Mouse (Mus musculus): ENCODE measurements around the gene Gm45234. TPM values are rescaled to one million over a fixed set of nuclear protein-coding genes. Genes with fewer than 3 reads are reported as not detected.
A peak's percentile ranks its signal among the peaks of the same experiment; 100 is the strongest.

Gm45234 gene
- polyA plus RNA-seq, 2 experiments, result not detected

DNA sequence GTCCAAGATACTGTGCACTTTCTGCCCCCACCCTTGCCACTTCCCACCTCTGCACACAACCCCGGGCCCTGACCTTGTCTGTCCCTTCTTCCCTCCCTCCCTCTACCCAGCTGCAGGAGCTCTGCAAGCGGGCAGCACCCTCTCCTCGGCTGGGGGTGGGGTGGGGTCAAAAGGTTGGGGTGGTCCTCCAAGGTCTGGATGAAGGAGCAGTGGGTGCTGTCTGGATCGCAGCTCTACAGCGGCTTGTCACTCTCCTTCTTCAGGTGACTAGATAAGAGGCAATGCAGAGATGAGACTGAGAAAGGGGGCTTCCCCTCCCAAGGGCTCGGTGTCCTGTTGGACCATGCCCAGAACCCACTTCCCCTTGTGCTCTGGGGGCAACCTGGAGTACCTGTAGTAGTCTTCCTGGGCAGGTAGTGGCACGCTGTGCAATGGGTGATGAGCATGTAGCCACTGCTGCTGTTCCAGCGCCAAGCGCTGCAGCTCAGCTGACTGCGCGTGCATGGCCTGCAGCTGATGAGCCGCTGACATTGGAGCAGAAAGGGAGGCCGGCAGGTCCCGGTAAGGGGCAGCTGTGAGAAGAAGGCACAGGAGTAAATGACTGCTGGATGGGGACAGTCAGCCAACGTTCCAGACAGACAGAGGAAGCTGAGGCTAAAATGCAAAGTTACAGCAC lies 12.8 kb downstream of the Gm45234 start:
- Histone ChIP-seq H3K36me3 (ENCODE audit: control insufficient read depth, insufficient read depth, low read length) (peaks cover 47% of the 10 kb centered on the region), H3K4me1 (ENCODE audit: control insufficient read depth, insufficient read depth, low read length) (peaks cover 20% of the 10 kb centered on the region), H3K4me2 (replicated peaks; ENCODE audit: low read depth, low read length, severe bottlenecking) (no peak overlapping the region), H3K4me3 (replicated peaks; ENCODE audit: low read length) (no peak overlapping the region), H3K27ac (replicated peaks; ENCODE audit: low read depth, low read length) (no peak overlapping the region), H3K9ac (ENCODE audit: low read depth, low read length, severe bottlenecking) (no peak overlapping the region), H3K9me3 (ENCODE audit: control insufficient read depth, low read length) (no peaks in the 10 kb centered on the region), H3K27me3 (ENCODE audit: control insufficient read depth, insufficient read depth, low read length) (no peaks in the 10 kb centered on the region)
- TF ChIP-seq POLR2A (IDR thresholded peaks at IDR 0.05; ENCODE audit: borderline replicate concordance, extremely low read depth, insufficient read depth, insufficient read length), result no peak
- WGBS, result 90% methylated on average over 14 of the region's 15 CpGs
- DNase-seq (ENCODE audit: low spot score) (no peak), ATAC-seq (ENCODE audit: low FRiP score, low read depth) (no peak)

DNA sequence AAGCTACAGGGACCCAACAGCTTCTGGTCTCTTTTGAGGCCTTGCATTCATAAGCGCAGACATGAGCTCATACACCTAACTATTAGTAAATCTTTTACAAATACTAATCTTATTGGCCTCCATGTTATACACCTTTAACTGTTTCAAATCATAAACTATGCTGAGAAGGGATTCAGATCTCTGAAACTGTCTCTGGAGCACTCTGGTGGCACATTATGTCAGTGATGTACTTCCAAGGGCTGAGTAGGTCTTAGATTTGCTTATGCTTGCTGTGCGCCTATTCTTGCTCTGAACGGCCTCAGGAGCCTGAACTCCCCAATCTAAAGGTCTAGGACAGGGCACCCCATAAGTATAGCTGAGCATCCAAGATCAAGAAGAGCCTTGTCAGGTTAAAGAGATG lies 14.0 kb downstream of the Gm45234 start:
- no peak for TF ChIP-seq POLR2A (IDR thresholded peaks at IDR 0.05; ENCODE audit: borderline replicate concordance, extremely low read depth, insufficient read depth, insufficient read length)
- peak overlapping the region; percentile 60 for H3K4me3 ChIP-seq (replicated peaks; ENCODE audit: low read length)
- H3K9me3 ChIP-seq (ENCODE audit: control insufficient read depth, low read length), result no peaks in the 10 kb centered on the region
- ATAC-seq (ENCODE audit: low FRiP score, low read depth) (no peak), DNase-seq (ENCODE audit: low spot score) (no peak)
- no peaks in the 10 kb centered on the region for H3K27me3 ChIP-seq (ENCODE audit: control insufficient read depth, insufficient read depth, low read length)
- H3K9ac ChIP-seq (ENCODE audit: low read depth, low read length, severe bottlenecking), result peak overlapping the region; percentile 78
- H3K4me1 ChIP-seq (ENCODE audit: control insufficient read depth, insufficient read depth, low read length), result peaks cover 20% of the 10 kb centered on the region
- 70% methylated on average over 3 of the region's 3 CpGs for WGBS
- H3K27ac ChIP-seq (replicated peaks; ENCODE audit: low read depth, low read length), result peak overlapping the region; percentile 97
- H3K36me3 ChIP-seq (ENCODE audit: control insufficient read depth, insufficient read depth, low read length), result peaks cover 36% of the 10 kb centered on the region
- peak overlapping the region; percentile 65 for H3K4me2 ChIP-seq (replicated peaks; ENCODE audit: low read depth, low read length, severe bottlenecking)

DNA sequence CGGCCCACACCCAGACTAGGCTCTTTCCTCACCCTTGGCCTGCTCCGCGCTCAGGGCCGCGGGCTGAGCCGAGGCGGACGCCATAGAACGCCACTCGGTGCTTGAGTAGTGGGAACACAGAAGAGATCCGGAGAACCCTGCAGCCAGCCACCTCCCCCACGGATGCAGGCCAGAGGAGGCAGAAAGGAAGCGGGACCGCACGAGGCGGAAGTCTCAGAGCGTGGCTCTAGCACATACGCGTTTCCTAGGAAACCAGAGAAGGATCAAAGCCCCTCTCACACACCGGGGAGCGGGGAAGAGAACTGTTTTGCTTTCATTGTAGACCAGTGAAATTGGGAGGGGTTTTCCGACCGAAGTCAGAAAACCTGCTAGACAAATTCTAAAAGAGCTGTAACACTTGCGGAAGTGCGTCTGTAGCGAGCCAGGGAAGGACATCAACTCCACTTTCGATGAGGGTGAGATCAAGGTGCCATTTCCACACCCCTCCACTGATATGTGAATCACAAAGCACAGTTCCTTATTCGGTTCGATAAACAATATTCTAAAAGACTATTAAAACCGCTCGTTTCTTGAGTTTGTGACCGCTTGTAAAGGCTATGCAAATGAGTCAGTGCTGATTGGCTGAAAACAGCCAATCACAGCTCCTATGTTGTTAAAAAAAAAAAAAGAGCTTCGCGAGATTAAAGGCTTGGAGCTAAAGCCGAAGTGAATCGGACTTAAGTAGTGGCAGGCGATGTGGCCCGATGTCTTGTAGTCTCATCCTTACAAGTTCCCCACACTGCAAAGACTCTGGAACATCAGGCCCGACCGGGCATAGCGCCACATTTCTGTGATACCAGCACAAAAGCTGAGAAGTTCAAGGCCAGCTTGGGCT lies 14.7 kb downstream of the Gm45234 start, which contains the start of gene Grcc10:
Grcc10 (minus strand) TSS at position 487 of the 874 bp plus-strand sequence.
- Histone ChIP-seq H3K4me3 (replicated peaks; ENCODE audit: low read length) (peak within 1 kb of the TSS; percentile 60), H3K4me1 (ENCODE audit: control insufficient read depth, insufficient read depth, low read length) (peaks cover 14% of the 10 kb centered on the region), H3K9me3 (ENCODE audit: control insufficient read depth, low read length) (no peaks in the 10 kb centered on the region), H3K27me3 (ENCODE audit: control insufficient read depth, insufficient read depth, low read length) (no peaks in the 10 kb centered on the region), H3K36me3 (ENCODE audit: control insufficient read depth, insufficient read depth, low read length) (peaks cover 31% of the 10 kb centered on the region), H3K4me2 (replicated peaks; ENCODE audit: low read depth, low read length, severe bottlenecking) (peak within 1 kb of the TSS; percentile 65), H3K27ac (replicated peaks; ENCODE audit: low read depth, low read length) (peak within 1 kb of the TSS; percentile 97), H3K9ac (ENCODE audit: low read depth, low read length, severe bottlenecking) (peak within 1 kb of the TSS; percentile 78)
- DNase-seq (ENCODE audit: low spot score), result peak; percentile 96
- ATAC-seq (ENCODE audit: low FRiP score, low read depth), result peak; percentile 86
- peak; percentile 92; the same call in 1 of the 2 replicates for TF ChIP-seq POLR2A (IDR thresholded peaks at IDR 0.05; ENCODE audit: borderline replicate concordance, extremely low read depth, insufficient read depth, insufficient read length)
- WGBS, result under 1% methylated on average over 41 of the region's 41 CpGs

DNA sequence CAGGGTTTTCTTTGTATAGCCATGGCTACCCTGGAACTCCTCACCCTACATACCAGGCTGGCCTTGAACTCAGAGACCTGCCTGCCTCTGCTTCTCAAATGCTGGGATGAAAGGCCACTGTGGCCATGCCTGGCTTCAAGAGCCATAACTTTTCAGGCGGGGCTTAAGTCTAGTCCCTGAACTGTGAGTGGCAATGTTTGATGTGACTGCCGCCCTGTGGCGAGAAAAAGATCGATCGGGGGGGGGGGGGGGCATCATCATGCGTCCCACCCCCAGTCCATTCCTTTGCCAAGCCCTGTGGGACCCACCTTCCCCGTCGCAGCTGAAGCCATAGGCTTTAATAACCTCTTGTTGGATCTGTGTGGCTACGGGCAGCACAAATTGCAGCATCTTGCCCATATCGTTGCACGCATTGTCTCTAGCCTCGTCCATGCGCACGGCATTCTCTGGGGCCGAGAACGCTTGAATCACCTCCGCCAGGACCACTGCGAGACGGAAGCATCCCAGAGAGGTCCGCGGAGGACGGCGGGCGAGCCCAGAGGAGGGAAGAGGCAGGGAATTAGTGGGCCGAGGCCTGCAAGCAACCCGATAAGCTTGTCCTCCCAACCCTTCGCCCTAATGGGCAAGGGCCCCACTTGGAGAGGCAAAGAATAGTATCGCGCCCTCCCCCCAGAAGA lies 15.5 kb downstream of the Gm45234 start:
- no peaks in the 10 kb centered on the region for H3K27me3 ChIP-seq (ENCODE audit: control insufficient read depth, insufficient read depth, low read length)
- H3K36me3 ChIP-seq (ENCODE audit: control insufficient read depth, insufficient read depth, low read length), result peaks cover 31% of the 10 kb centered on the region
- H3K9ac ChIP-seq (ENCODE audit: low read depth, low read length, severe bottlenecking), result peak overlapping the region; percentile 78
- peaks cover 11% of the 10 kb centered on the region for H3K4me1 ChIP-seq (ENCODE audit: control insufficient read depth, insufficient read depth, low read length)
- H3K4me3 ChIP-seq (replicated peaks; ENCODE audit: low read length), result peak overlapping the region; percentile 60
- no peak for TF ChIP-seq POLR2A (IDR thresholded peaks at IDR 0.05; ENCODE audit: borderline replicate concordance, extremely low read depth, insufficient read depth, insufficient read length)
- H3K9me3 ChIP-seq (ENCODE audit: control insufficient read depth, low read length), result no peaks in the 10 kb centered on the region
- DNase-seq (ENCODE audit: low spot score) (peak; percentile 74), ATAC-seq (ENCODE audit: low FRiP score, low read depth) (peak; percentile 1)
- peak overlapping the region; percentile 65 for H3K4me2 ChIP-seq (replicated peaks; ENCODE audit: low read depth, low read length, severe bottlenecking)
- H3K27ac ChIP-seq (replicated peaks; ENCODE audit: low read depth, low read length), result peak overlapping the region; percentile 97
- under 1% methylated on average over 26 of the region's 29 CpGs for WGBS
